Mouse (Mus musculus): ENCODE data around the gene Dmrt2. TPM values are rescaled to one million over a fixed set of nuclear protein-coding genes. Genes with fewer than 3 reads are reported as not detected.

Dmrt2 gene
- total RNA-seq (2021): under 1 TPM; 0.14 to 0.18 TPM

GRCm38 (mm10) chr19:25672101-25672950, at the start of gene Dmrt2:
Dmrt2 (plus strand) TSS chr19:25672411.
- intact Hi-C loops (cut with DNase I): loop anchor here (5.0 kb wide), 1 partner anchor 65 kb away; no protein-coding TSS in a partner anchor
- peak; percentile 13 for DNase-seq (ENCODE audit: low spot score)

- intact Hi-C loops (cut with DNase I): loop anchor here (2.0 to 10.0 kb wide), 3 partner anchors 84 to 524 kb away; no protein-coding TSS in a partner anchor
- no peak for DNase-seq (ENCODE audit: low spot score)
Measured at GRCm38 (mm10) chr19:25628490-25628889, 43.7 kb upstream of the Dmrt2 start.

GRCm38 (mm10) chr19:25635119-25635518, 37.1 kb upstream of the Dmrt2 start:
- intact Hi-C loops (cut with DNase I): no loop called here

DNA sequence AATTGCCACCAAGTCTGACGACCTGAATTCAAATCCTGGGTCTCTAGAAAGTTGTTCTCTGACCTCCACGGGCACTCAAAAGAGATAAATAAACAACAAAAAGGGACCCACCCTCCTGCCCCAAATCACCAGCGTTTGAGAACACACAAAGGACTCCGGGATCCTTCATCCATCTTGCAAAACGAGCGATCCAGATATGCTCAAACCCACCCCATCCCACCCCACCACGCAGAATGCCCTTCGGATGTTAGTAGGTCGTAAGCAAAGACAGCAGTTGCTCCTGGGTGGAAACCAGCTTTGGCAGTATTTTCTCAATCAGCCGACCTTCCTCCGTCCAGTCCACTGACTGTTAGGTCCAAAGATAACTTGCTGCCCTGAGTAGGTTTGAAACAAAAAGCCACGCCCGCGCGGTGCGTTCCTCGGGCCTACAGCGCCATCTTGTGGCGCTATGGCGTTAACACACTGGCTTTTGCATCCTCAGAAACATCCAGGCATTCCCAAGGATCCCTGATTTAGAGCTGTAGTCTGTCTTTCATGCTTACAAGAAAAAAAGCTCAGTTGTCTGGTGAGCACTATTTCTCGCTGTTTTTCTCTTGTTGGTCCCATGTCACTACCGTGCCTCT, 36.5 kb upstream of the Dmrt2 start:
- intact Hi-C loops (cut with DNase I): loop anchor here (1.0 kb wide), 1 partner anchor 90 kb away; no protein-coding TSS in a partner anchor
- no peak for DNase-seq (ENCODE audit: low spot score)

More at GRCm38 (mm10) chr19:25635119-25635518, 37.1 kb upstream of the Dmrt2 start:
- no peak for DNase-seq (ENCODE audit: low spot score)

DNA sequence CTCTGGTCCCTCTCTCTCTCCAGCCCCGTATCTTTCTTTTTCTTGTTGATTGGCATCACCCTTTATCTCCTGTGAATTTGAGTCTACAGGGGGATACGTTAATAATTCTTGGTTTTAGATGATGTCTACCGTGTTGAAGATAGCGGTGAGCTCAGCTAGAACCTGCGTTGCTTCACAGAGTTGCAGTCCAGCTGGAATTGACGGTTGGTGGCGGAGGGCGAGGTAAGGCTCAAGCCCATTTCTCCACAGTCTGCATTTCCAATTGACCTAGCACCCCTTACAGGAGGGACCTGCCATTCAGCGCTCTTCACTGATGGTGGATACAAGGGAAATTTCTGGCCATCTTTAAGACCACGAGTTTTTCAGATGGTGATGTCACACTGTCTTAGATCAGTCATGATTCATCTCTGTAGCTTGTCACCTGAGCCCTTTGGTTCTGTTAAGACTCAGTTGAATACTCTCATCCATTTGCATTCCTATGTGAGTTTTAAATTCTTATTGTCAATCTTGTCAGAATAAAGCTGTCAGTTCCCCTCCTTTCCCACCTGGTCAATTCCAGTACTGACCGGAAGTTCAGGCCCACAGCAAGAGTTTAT, 33.3 kb upstream of the Dmrt2 start:
- intact Hi-C loops (cut with DNase I): no loop called here
- DNase-seq (ENCODE audit: low spot score): no peak

GRCm38 (mm10) chr19:25641786-25642185, 30.4 kb upstream of the Dmrt2 start:
- intact Hi-C loops (cut with DNase I): no loop called here
- DNase-seq (ENCODE audit: low spot score): no peak

GRCm38 (mm10) chr19:25647136-25647535, 25.1 kb upstream of the Dmrt2 start:
- intact Hi-C loops (cut with DNase I): no loop called here

GRCm38 (mm10) chr19:25648701-25649100, 23.5 kb upstream of the Dmrt2 start:
- intact Hi-C loops (cut with DNase I): no loop called here
- no peak for DNase-seq (ENCODE audit: low spot score)

More at GRCm38 (mm10) chr19:25647136-25647535, 25.1 kb upstream of the Dmrt2 start:
- no peak for DNase-seq (ENCODE audit: low spot score)

DNA sequence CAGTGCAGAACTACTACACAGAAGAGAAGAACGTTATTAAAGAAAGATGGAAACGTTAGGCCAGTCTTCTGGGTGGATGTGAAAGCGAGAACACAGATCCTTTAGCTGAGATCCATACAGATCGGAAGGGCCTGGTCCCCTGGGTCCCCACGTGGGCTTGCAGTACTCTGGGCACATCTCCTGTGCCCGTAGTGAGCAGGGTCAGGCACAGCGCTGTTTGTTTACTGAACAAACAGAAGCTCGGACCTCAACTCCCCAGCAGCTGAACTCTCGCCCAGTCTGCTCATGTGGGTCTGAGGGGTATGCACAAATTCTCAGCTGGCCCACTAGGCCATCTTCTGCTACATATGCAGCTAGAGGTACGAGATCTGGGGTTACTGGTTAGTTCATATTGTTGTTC, 21.7 kb upstream of the Dmrt2 start:
- intact Hi-C loops (cut with DNase I): no loop called here
- DNase-seq (ENCODE audit: low spot score): no peak

DNA sequence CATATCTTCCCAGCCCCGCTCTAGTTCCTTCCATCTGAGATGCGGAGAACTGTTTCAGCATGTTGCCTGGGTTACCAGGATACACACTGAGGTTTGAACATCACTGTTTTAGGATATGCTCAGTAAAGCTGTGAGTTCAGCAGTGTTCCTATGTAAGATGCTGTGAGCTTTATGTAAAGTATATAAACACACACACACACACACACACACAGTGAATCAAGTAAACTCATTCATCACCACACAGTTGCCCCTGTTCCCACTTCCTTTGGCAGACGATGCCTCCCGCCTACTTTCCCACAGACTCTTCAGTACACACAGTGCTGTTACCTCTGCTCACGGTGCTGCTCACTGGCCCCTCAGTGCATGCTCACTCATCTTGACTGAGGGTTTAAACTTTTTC, 19.7 kb upstream of the Dmrt2 start:
- DNase-seq (ENCODE audit: low spot score): no peak
- intact Hi-C loops (cut with DNase I): no loop called here

DNA sequence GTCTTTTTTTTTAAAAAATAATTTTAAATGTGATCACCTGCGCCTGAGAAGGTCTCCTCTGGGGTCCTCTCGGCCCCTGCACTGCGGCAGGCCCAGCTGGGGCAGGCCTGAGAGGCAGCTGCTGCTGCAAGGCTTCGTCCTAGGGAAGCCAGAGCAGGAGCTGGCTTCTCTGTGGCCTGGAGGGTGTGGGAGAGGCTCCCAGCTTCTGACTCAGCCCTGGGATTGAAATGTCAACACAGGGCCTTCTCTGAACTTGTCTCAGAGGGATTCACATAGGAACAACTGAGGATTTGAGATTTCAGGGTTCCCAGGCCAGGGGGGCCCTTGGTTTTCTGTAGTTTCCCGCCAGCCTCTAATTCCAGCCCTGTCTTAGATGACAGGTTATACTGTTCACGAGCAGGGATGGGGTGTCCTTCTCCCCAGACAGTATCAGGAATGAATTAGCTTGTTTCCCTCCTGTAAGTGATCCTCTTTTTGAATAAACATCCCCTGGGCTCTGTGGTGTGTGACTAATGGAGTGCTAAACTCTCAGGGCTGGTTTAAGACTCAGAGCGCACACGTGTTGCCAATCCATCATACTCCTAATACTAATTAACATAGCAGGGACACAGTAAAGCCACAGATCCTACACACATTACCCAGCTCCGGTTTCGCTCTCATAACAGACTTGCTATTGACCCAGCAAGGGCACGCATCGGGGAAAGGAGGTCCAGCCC, 18.0 kb upstream of the Dmrt2 start:
- intact Hi-C loops (cut with DNase I): no loop called here

GRCm38 (mm10) chr19:25665486-25666339, 6.5 kb upstream of the Dmrt2 start:
- DNase-seq (ENCODE audit: low spot score): no peak
- intact Hi-C loops (cut with DNase I): no loop called here

More for the DNA sequence above, 18.0 kb upstream of the Dmrt2 start:
- DNase-seq (ENCODE audit: low spot score): no peak

DNA sequence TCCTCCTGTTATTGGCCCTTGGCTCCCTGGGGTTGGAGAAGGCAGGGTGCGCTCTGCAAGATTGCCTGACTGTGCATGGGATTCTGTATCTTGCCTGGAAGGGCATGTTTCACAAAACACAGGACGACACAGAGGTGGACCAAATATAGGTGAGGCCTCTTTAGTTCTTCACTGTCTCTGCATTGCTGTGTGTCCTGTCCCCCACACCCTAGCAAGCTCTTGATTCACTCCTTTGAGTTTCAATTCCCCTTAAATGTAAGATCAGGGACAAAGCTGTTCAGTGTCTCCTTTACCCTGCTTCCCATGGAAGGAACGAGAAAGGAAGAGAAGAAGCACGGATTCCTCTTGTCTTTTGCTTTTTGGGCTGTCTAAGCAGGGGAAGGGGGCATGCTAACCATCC, 4.4 kb upstream of the Dmrt2 start:
- no peak for DNase-seq (ENCODE audit: low spot score)
- intact Hi-C loops (cut with DNase I): no loop called here

DNA sequence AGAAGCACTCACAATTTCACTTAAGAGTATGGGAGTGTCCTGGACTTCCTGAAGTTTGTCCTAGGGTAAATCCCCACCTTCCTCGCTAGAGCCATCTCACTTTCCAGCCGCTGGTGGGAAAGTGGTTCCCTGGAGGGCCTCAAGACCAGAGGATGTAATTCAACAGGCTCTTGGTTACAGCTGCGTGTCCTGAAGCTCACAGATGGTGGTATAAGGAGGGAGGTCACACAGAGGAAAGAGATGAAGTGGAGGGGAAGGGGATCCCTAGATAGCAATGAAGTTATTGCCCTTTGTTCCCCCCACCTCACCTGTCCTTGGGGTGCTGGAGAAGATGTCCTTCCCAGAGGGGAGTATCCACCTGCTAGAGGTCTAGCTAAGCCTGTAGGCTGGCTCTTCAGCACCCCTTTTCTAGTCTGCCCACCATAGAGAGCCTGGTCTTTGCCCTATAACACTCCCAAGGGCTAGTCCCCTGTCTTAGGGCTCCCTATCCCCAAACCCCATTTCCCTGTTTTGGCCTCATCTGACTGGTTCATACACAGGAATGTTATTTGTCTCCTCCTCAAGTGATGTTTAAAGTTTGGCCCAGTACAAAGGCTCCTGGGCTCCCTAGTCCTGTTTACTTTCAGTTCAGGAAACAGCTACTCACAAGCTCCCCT, 2.5 kb upstream of the Dmrt2 start:
- no peak for DNase-seq (ENCODE audit: low spot score)
- intact Hi-C loops (cut with DNase I): loop anchor here (5.0 kb wide), 1 partner anchor 62 kb away; no protein-coding TSS in a partner anchor

- intact Hi-C loops (cut with DNase I): loop anchor here (5.0 kb wide), 1 partner anchor 63 kb away; no protein-coding TSS in a partner anchor
- DNase-seq (ENCODE audit: low spot score): no peak
Measured at GRCm38 (mm10) chr19:25670571-25671285, 1.5 kb upstream of the Dmrt2 start.

GRCm38 (mm10) chr19:25671681-25672080, 530 bp upstream of the Dmrt2 start:
- intact Hi-C loops (cut with DNase I): loop anchor here (5.0 kb wide), 1 partner anchor 64 kb away; no protein-coding TSS in a partner anchor
- DNase-seq (ENCODE audit: low spot score): no peak

DNA sequence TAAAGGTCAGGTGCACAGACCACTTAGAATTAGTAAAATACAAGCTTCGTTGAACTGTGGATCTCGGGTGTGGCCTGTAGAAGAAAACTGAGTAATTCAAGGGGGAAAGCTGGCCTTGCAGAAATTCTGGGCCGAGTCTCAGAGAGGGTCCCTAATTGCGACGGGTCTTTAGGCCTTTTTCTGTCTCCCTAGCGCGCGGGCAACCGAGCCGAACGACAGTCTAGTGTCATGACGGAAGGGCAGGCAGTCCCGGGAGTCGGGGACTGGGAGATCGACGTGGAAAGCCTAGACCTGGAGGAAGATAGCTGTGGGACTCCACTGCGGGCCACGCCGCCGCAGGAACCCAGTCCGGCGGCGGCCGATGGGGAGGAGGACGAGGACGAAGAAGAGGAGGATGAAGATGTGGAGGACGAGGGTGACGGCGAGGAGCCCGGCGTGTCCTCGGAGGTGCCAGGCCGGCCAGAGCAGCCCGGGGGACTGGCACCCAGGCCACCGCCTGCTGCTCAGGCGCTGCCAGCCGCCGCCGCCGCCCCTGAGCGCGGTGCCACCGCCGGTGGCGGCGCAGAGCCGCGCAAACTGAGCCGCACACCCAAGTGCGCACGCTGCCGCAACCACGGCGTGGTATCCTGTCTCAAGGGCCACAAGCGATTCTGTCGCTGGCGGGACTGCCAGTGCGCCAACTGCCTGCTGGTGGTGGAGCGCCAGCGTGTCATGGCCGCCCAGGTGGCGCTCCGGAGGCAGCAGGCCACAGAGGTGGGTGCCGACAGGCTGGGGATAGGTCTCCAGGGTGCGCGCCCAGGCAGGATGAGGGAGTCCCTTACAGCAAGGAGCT, 1.2 kb downstream of the Dmrt2 start:
- intact Hi-C loops (cut with DNase I): loop anchor here (5.0 kb wide), 1 partner anchor 66 kb away; no protein-coding TSS in a partner anchor
- no peak for DNase-seq (ENCODE audit: low spot score)

All from heart, postnatal 25 days (tissue).